Mouse (Mus musculus): ENCODE data around the gene Bmpr2. TPM values are rescaled to one million over a fixed set of nuclear protein-coding genes. Genes with fewer than 3 reads are reported as not detected.

The Bmpr2 gene
- total RNA-seq, 2 experiments from 2014 or later: 51.1 to 52.2 TPM

DNA sequence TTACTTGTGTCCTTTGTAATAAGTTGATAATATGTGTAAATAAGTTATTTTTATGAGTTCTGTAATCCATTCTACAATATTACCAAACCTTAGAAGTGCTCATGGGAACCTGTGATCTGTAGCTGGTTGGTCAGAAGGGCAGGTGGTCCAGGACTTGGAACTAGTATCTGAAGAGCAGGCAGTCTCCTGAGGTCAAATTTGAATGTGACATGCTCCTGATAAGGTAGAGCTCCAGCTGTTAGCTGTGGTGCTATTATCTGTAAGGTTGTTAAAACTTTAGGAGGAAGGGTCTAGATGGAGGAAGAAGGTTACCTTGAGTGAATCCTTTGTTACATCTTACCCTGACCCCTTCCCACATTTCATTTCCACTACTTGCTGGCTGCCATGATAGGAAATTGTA lies 154.9 kb downstream of the Bmpr2 start:
- intact Hi-C loops (cut with DNase I): loop anchor here (5.0 kb wide), 1 partner anchor 49 kb away; no protein-coding TSS in a partner anchor
- DNase-seq: no peak

GRCm38 (mm10) chr1:59923201-59923600 lies 160.0 kb downstream of the Bmpr2 start:
- DNase-seq: no peak
- intact Hi-C loops (cut with DNase I): no loop called here

GRCm38 (mm10) chr1:59923673-59924072 lies 160.5 kb downstream of the Bmpr2 start:
- intact Hi-C loops (cut with DNase I): no loop called here
- no peak for DNase-seq

- intact Hi-C loops (cut with DNase I): no loop called here
- no peak for DNase-seq
These were observed 161.2 kb downstream of the Bmpr2 start for GRCm38 (mm10) chr1:59924411-59924810.

- DNase-seq: no peak
- intact Hi-C loops (cut with DNase I): no loop called here
These were observed 162.9 kb downstream of the Bmpr2 start for GRCm38 (mm10) chr1:59926021-59926672.

GRCm38 (mm10) chr1:59927131-59927680 lies 164.0 kb downstream of the Bmpr2 start:
- intact Hi-C loops (cut with DNase I): no loop called here
- DNase-seq: no peak

Other genes starting within 250 kb of the Bmpr2 start
- under 1 TPM; 0.35 to 0.45 TPM for gene Gm973, start 247.1 kb upstream of the Bmpr2 start, total RNA-seq (2021)
- gene Sumo1, start 92.6 kb upstream of the Bmpr2 start, total RNA-seq (2021): 10 to 100 TPM; 62.5 to 73.8 TPM
- gene Nop58, start 78.4 kb upstream of the Bmpr2 start, total RNA-seq (2021): 10 to 100 TPM; 53.8 to 59.4 TPM
- gene Fam117b, start 149.6 kb downstream of the Bmpr2 start, total RNA-seq (2021): 10 to 100 TPM; 15.8 to 26.9 TPM